Mouse (Mus musculus): Measurements from ENCODE around the gene Herc3. TPM values are rescaled to one million over a fixed set of nuclear protein-coding genes. Genes with fewer than 3 reads are reported as not detected.

Herc3 gene
- polyA plus RNA-seq, 1 experiment, result 5.2 TPM

GRCm38 (mm10) chr6:58943958-58944357, 112.7 kb downstream of the Herc3 start:
- no peak overlapping the region for H3ac ChIP-seq (ENCODE audit: control insufficient read depth, insufficient read length, low read depth)
- TF ChIP-seq CTCF (IDR thresholded peaks at IDR 0.05; ENCODE audit: control insufficient read depth, insufficient read depth, insufficient read length) (no peak), CEBPB (IDR thresholded peaks at IDR 0.05; ENCODE audit: low read depth) (no peak), USF1 (IDR thresholded peaks at IDR 0.05; ENCODE audit: low read depth) (no peak), FOSL1 (IDR thresholded peaks at IDR 0.05; ENCODE audit: insufficient read depth, low read length, poor library complexity, severe bottlenecking) (no peak), MAX (IDR thresholded peaks at IDR 0.05) (no peak), MYOD1 (IDR thresholded peaks at IDR 0.05; ENCODE audit: control insufficient read depth, insufficient read length, low read depth) (no peak), MYOG (IDR thresholded peaks at IDR 0.05; ENCODE audit: control insufficient read depth, extremely low read depth, insufficient read length) (no peak)
- no peak overlapping the region for H3K4me3 ChIP-seq (ENCODE audit: insufficient read depth, poor library complexity, severe bottlenecking)

GRCm38 (mm10) chr6:58946246-58946645, 115.0 kb downstream of the Herc3 start:
- H3K4me3 ChIP-seq (ENCODE audit: insufficient read depth, poor library complexity, severe bottlenecking), result no peak overlapping the region

More at GRCm38 (mm10) chr6:58943958-58944357, 112.7 kb downstream of the Herc3 start:
- Histone ChIP-seq H3K27me3 (ENCODE audit: control insufficient read depth, insufficient read depth, insufficient read length) (no peaks in the 10 kb centered on the region), H3K79me2 (ENCODE audit: control insufficient read depth, insufficient read depth) (no peaks in the 10 kb centered on the region), H3K36me3 (ENCODE audit: control insufficient read depth, insufficient read depth) (no peaks in the 10 kb centered on the region), H3K79me3 (ENCODE audit: low read depth) (no peaks in the 10 kb centered on the region)

GRCm38 (mm10) chr6:58946840-58947239, 115.6 kb downstream of the Herc3 start:
- TF ChIP-seq CEBPB (IDR thresholded peaks at IDR 0.05; ENCODE audit: low read depth) (no peak), USF1 (IDR thresholded peaks at IDR 0.05; ENCODE audit: low read depth) (no peak), MYOD1 (IDR thresholded peaks at IDR 0.05; ENCODE audit: control insufficient read depth, insufficient read length, low read depth) (no peak), MAX (IDR thresholded peaks at IDR 0.05) (no peak), MYOG (IDR thresholded peaks at IDR 0.05; ENCODE audit: control insufficient read depth, extremely low read depth, insufficient read length) (no peak), FOSL1 (IDR thresholded peaks at IDR 0.05; ENCODE audit: insufficient read depth, low read length, poor library complexity, severe bottlenecking) (no peak), CTCF (IDR thresholded peaks at IDR 0.05; ENCODE audit: control insufficient read depth, insufficient read depth, insufficient read length) (no peak)

More at GRCm38 (mm10) chr6:58946246-58946645, 115.0 kb downstream of the Herc3 start:
- H3K79me3 ChIP-seq (ENCODE audit: low read depth), result no peaks in the 10 kb centered on the region
- no peaks in the 10 kb centered on the region for H3K79me2 ChIP-seq (ENCODE audit: control insufficient read depth, insufficient read depth)
- H3K36me3 ChIP-seq (ENCODE audit: control insufficient read depth, insufficient read depth), result no peaks in the 10 kb centered on the region
- TF ChIP-seq FOSL1 (IDR thresholded peaks at IDR 0.05; ENCODE audit: insufficient read depth, low read length, poor library complexity, severe bottlenecking) (no peak), MAX (IDR thresholded peaks at IDR 0.05) (no peak), MYOD1 (IDR thresholded peaks at IDR 0.05; ENCODE audit: control insufficient read depth, insufficient read length, low read depth) (no peak), CTCF (IDR thresholded peaks at IDR 0.05; ENCODE audit: control insufficient read depth, insufficient read depth, insufficient read length) (no peak), MYOG (IDR thresholded peaks at IDR 0.05; ENCODE audit: control insufficient read depth, extremely low read depth, insufficient read length) (no peak), CEBPB (IDR thresholded peaks at IDR 0.05; ENCODE audit: low read depth) (no peak), USF1 (IDR thresholded peaks at IDR 0.05; ENCODE audit: low read depth) (no peak)
- H3ac ChIP-seq (ENCODE audit: control insufficient read depth, insufficient read length, low read depth), result no peak overlapping the region
- H3K27me3 ChIP-seq (ENCODE audit: control insufficient read depth, insufficient read depth, insufficient read length), result no peaks in the 10 kb centered on the region

GRCm38 (mm10) chr6:58950410-58950809, 119.1 kb downstream of the Herc3 start:
- TF ChIP-seq CTCF (IDR thresholded peaks at IDR 0.05; ENCODE audit: control insufficient read depth, insufficient read depth, insufficient read length) (no peak), MYOG (IDR thresholded peaks at IDR 0.05; ENCODE audit: control insufficient read depth, extremely low read depth, insufficient read length) (no peak), FOSL1 (IDR thresholded peaks at IDR 0.05; ENCODE audit: insufficient read depth, low read length, poor library complexity, severe bottlenecking) (no peak), MAX (IDR thresholded peaks at IDR 0.05) (no peak), USF1 (IDR thresholded peaks at IDR 0.05; ENCODE audit: low read depth) (no peak), CEBPB (IDR thresholded peaks at IDR 0.05; ENCODE audit: low read depth) (no peak), MYOD1 (IDR thresholded peaks at IDR 0.05; ENCODE audit: control insufficient read depth, insufficient read length, low read depth) (no peak)
- no peaks in the 10 kb centered on the region for H3K79me3 ChIP-seq (ENCODE audit: low read depth)
- no peaks in the 10 kb centered on the region for H3K27me3 ChIP-seq (ENCODE audit: control insufficient read depth, insufficient read depth, insufficient read length)
- no peaks in the 10 kb centered on the region for H3K79me2 ChIP-seq (ENCODE audit: control insufficient read depth, insufficient read depth)
- H3K36me3 ChIP-seq (ENCODE audit: control insufficient read depth, insufficient read depth), result no peaks in the 10 kb centered on the region
- H3K4me3 ChIP-seq (ENCODE audit: insufficient read depth, poor library complexity, severe bottlenecking), result no peak overlapping the region
- no peak overlapping the region for H3ac ChIP-seq (ENCODE audit: control insufficient read depth, insufficient read length, low read depth)

More at GRCm38 (mm10) chr6:58946840-58947239, 115.6 kb downstream of the Herc3 start:
- Histone ChIP-seq H3K79me3 (ENCODE audit: low read depth) (no peaks in the 10 kb centered on the region), H3K27me3 (ENCODE audit: control insufficient read depth, insufficient read depth, insufficient read length) (no peaks in the 10 kb centered on the region), H3K36me3 (ENCODE audit: control insufficient read depth, insufficient read depth) (no peaks in the 10 kb centered on the region), H3ac (ENCODE audit: control insufficient read depth, insufficient read length, low read depth) (no peak overlapping the region), H3K4me3 (ENCODE audit: insufficient read depth, poor library complexity, severe bottlenecking) (no peak overlapping the region), H3K79me2 (ENCODE audit: control insufficient read depth, insufficient read depth) (no peaks in the 10 kb centered on the region)

- Histone ChIP-seq H3K27me3 (ENCODE audit: control insufficient read depth, insufficient read depth, insufficient read length) (no peaks in the 10 kb centered on the region), H3K36me3 (ENCODE audit: control insufficient read depth, insufficient read depth) (no peaks in the 10 kb centered on the region), H3K4me3 (ENCODE audit: insufficient read depth, poor library complexity, severe bottlenecking) (no peak overlapping the region), H3K79me3 (ENCODE audit: low read depth) (no peaks in the 10 kb centered on the region), H3K79me2 (ENCODE audit: control insufficient read depth, insufficient read depth) (no peaks in the 10 kb centered on the region), H3ac (ENCODE audit: control insufficient read depth, insufficient read length, low read depth) (no peak overlapping the region)
- TF ChIP-seq CTCF (IDR thresholded peaks at IDR 0.05; ENCODE audit: control insufficient read depth, insufficient read depth, insufficient read length) (no peak), MYOD1 (IDR thresholded peaks at IDR 0.05; ENCODE audit: control insufficient read depth, insufficient read length, low read depth) (no peak), MYOG (IDR thresholded peaks at IDR 0.05; ENCODE audit: control insufficient read depth, extremely low read depth, insufficient read length) (no peak)
Measured at GRCm38 (mm10) chr6:58951128-58951992, 120.1 kb downstream of the Herc3 start.

All from C2C12 (cell line).